ENCODE assay signal across 27 mouse cellular contexts in the genomic region with DNA sequence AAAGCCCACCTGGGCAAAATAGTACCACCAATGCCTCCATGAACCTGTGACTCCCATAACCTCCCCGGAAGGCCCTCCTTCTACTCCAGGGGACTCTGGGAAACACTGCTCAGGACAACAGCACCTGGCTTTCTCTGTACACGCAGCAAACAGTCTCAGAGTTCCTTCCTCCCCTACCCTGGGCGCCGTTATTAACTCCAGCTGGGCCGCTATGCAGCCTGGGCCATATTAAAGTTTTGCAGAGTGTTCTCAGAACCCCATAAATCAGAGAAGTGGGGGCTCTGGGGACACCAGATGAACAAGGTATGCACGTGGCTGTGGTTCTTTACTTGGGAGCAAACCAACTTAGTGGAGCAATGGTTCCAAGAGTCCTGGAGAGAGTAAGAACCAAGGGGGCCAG.
DNase-seq lines count a peak whose midpoint lies in the region; ATAC-seq lines count a peak whose summit lies in the region.
"Had no signal": no experiment of that assay in that cellular context is flagged by ENCODE, and none has a peak within 500 bp of the region (broad histone marks: within the 10 kb centered on the region; RNA-seq: fewer than 3 reads in every experiment).

No protein-coding gene starts in this region.

- peak overlapping the region; percentile 85 for H3K27ac ChIP-seq in embryonic facial prominence, embryonic 13.5 days
- H3K27ac ChIP-seq in limb, embryonic 11.5 days (replicated peaks; ENCODE audit: low read depth, low read length) = peak overlapping the region; percentile 76
- no peak overlapping the region for H3K27ac ChIP-seq in hindbrain, embryonic 16.5 days (ENCODE audit: low read depth, low read length)
- no peak overlapping the region for H3K27ac ChIP-seq in hindbrain, embryonic 13.5 days
- H3K27ac ChIP-seq: forebrain, embryonic 15.5 days; gastrocnemius, adult 2 months; hindbrain, embryonic 14.5 days; liver, embryonic 14.5 days; neural tube, embryonic 12.5 days had no signal

- H3K4me3 ChIP-seq in embryonic facial prominence, embryonic 13.5 days = no peak overlapping the region
- no peak overlapping the region for H3K4me3 ChIP-seq in limb, embryonic 11.5 days (ENCODE audit: low read depth, low read length)
- no peak overlapping the region for H3K4me3 ChIP-seq in hindbrain, embryonic 16.5 days (ENCODE audit: low read length)
- H3K4me3 ChIP-seq in hindbrain, embryonic 13.5 days = no peak overlapping the region
- H3K4me3 ChIP-seq: forebrain, embryonic 15.5 days; gastrocnemius, adult 2 months; myocyte; neural tube, embryonic 12.5 days had no signal

- peaks cover 33% of the 10 kb centered on the region for H3K4me1 ChIP-seq in embryonic facial prominence, embryonic 13.5 days
- peaks cover 27% of the 10 kb centered on the region for H3K4me1 ChIP-seq in limb, embryonic 11.5 days (ENCODE audit: control insufficient read depth, insufficient read depth, low read length)
- peaks cover 5% of the 10 kb centered on the region for H3K4me1 ChIP-seq in hindbrain, embryonic 16.5 days (ENCODE audit: control insufficient read depth, insufficient read depth, low read depth, low read length)
- H3K4me1 ChIP-seq in hindbrain, embryonic 13.5 days (replicated peaks) = peaks cover 17% of the 10 kb centered on the region

- DNase-seq in embryo, embryonic 11 days = peak; percentile 20
- DNase-seq in embryo, embryonic 10.5 days (ENCODE audit: low spot score) = no peak
- DNase-seq in limb, embryonic 11.5 days (ENCODE audit: low spot score) = peak; percentile 78
- DNase-seq in mesoderm, embryonic 11.5 days (ENCODE audit: low read depth, low spot score) = peak; percentile 23
- DNase-seq in thymus, postnatal 4 days = no peak
- DNase-seq: cerebellum, adult 11 months; cerebellum, adult 9-10 months; gastrocnemius, adult 2 months; gastrocnemius, postnatal 36 days; heart, adult 18-20 months; heart, postnatal 36 days; kidney, adult 11 months; layer of hippocampus, adult 9-11 months; liver; lung, adult 2 months had no signal

- peaks cover 18% of the 10 kb centered on the region for H3K36me3 ChIP-seq in embryonic facial prominence, embryonic 13.5 days
- H3K36me3 ChIP-seq in limb, embryonic 11.5 days (ENCODE audit: control insufficient read depth, insufficient read depth, low read length) = 0 out of 2 replicates have a peak, but pooled peaks cover 2% of the 10 kb centered on the region
- no peaks in the 10 kb centered on the region for H3K36me3 ChIP-seq in hindbrain, embryonic 16.5 days (ENCODE audit: control insufficient read depth, insufficient read depth, low read length)
- H3K36me3 ChIP-seq in hindbrain, embryonic 13.5 days = no peaks in the 10 kb centered on the region
- H3K36me3 ChIP-seq: forebrain, embryonic 15.5 days; G1E; neural tube, embryonic 12.5 days had no signal

- H3K27me3 ChIP-seq in embryonic facial prominence, embryonic 13.5 days = no peaks in the 10 kb centered on the region
- no peaks in the 10 kb centered on the region for H3K27me3 ChIP-seq in limb, embryonic 11.5 days (ENCODE audit: control insufficient read depth, insufficient read depth, low read length)
- H3K27me3 ChIP-seq in hindbrain, embryonic 16.5 days (replicated peaks; ENCODE audit: control insufficient read depth, insufficient read depth, low read length) = no peaks in the 10 kb centered on the region
- no peaks in the 10 kb centered on the region for H3K27me3 ChIP-seq in hindbrain, embryonic 13.5 days
- H3K27me3 ChIP-seq: forebrain, embryonic 15.5 days; neural tube, embryonic 12.5 days had no signal

- H3K9ac ChIP-seq in embryonic facial prominence, embryonic 13.5 days = no peak overlapping the region
- no peak overlapping the region for H3K9ac ChIP-seq in limb, embryonic 11.5 days (ENCODE audit: low read length)
- no peak overlapping the region for H3K9ac ChIP-seq in hindbrain, embryonic 16.5 days (ENCODE audit: low read depth, low read length)
- H3K9ac ChIP-seq in hindbrain, embryonic 13.5 days = no peak overlapping the region
- H3K9ac ChIP-seq: forebrain, embryonic 15.5 days; hindbrain, embryonic 14.5 days; liver, embryonic 14.5 days; neural tube, embryonic 12.5 days had no signal

- no peaks in the 10 kb centered on the region for H3K9me3 ChIP-seq in embryonic facial prominence, embryonic 13.5 days
- no peaks in the 10 kb centered on the region for H3K9me3 ChIP-seq in limb, embryonic 11.5 days (ENCODE audit: control insufficient read depth, low read length)
- no peaks in the 10 kb centered on the region for H3K9me3 ChIP-seq in hindbrain, embryonic 16.5 days (ENCODE audit: control insufficient read depth, low read length)
- no peaks in the 10 kb centered on the region for H3K9me3 ChIP-seq in hindbrain, embryonic 13.5 days
- H3K9me3 ChIP-seq: forebrain, embryonic 15.5 days; neural tube, embryonic 12.5 days had no signal

- 42% methylated on average over 6 of the region's 6 CpGs for WGBS in embryonic facial prominence, embryonic 13.5 days
- 21% methylated on average over 6 of the region's 6 CpGs for WGBS in limb, embryonic 11.5 days
- WGBS in hindbrain, embryonic 16.5 days = 74% methylated on average over 6 of the region's 6 CpGs
- WGBS in hindbrain, embryonic 13.5 days = 87% methylated on average over 6 of the region's 6 CpGs

- 0 out of 2 replicates have a peak, but pooled peaks have one; percentile 40 for ATAC-seq in embryonic facial prominence, embryonic 13.5 days (ENCODE audit: insufficient number of reproducible peaks, insufficient read depth, low FRiP score, low TSS enrichment, low read depth)
- peak; percentile 74 for ATAC-seq in limb, embryonic 11.5 days (ENCODE audit: insufficient number of reproducible peaks, low FRiP score, low TSS enrichment, low read depth)
- no peak for ATAC-seq in hindbrain, embryonic 16.5 days
- no peak for ATAC-seq in hindbrain, embryonic 13.5 days (ENCODE audit: low FRiP score)
- ATAC-seq: forebrain, embryonic 15.5 days; inflammation-experienced regulatory T-cells, adult 6 months had no signal

- H3K4me2 ChIP-seq in embryonic facial prominence, embryonic 13.5 days = no peak overlapping the region
- H3K4me2 ChIP-seq in limb, embryonic 11.5 days (ENCODE audit: low read depth, severe bottlenecking) = no peak overlapping the region
- no peak overlapping the region for H3K4me2 ChIP-seq in hindbrain, embryonic 16.5 days (ENCODE audit: low read length)
- no peak overlapping the region for H3K4me2 ChIP-seq in hindbrain, embryonic 13.5 days
- H3K4me2 ChIP-seq: forebrain, embryonic 15.5 days; heart, embryonic 11.5 days; hindbrain, embryonic 14.5 days; midbrain, embryonic 11.5 days; neural tube, embryonic 12.5 days had no signal

Comparison
In these comparisons a context has a peak if more than half of its experiments do, and no peak if none do; other contexts are left out.
1. DNase-seq: peak in embryo, embryonic 11 days (single experiment), limb, embryonic 11.5 days (single experiment) and mesoderm, embryonic 11.5 days (single experiment); none in embryo, embryonic 10.5 days (single experiment) and thymus, postnatal 4 days (single experiment).
2. ATAC-seq: peak in embryonic facial prominence, embryonic 13.5 days (single experiment) and limb, embryonic 11.5 days (single experiment); none in hindbrain, embryonic 16.5 days (single experiment) and hindbrain, embryonic 13.5 days (single experiment).
3. H3K27ac ChIP-seq: peak in embryonic facial prominence, embryonic 13.5 days (single experiment) and limb, embryonic 11.5 days (single experiment); none in hindbrain, embryonic 16.5 days (single experiment) and hindbrain, embryonic 13.5 days (single experiment).